Mouse (Mus musculus) cerebellum, adult 2 months (tissue): ENCODE data around the gene Rbm28. TPM values are rescaled to one million over a fixed set of nuclear protein-coding genes. Genes with fewer than 3 reads are reported as not detected.

Source experiments
- DNase-seq, 2 experiments: peaks; one replicate each; pipeline ENCODE4 v3.0.0; 2021
- H3K27ac ChIP-seq: fragments of 200-500 bp; 2 replicates; pipeline ENCODE4 v1.5.1; 2012; ENCODE audit warnings: low read length, control low read depth, inconsistent platforms; ENCODE audit not compliant: insufficient read depth
- H3K27me3 ChIP-seq: fragments of 200-500 bp; 2 replicates; pipeline ENCODE4 v1.6.1; 2012; ENCODE audit warnings: inconsistent platforms, mild to moderate bottlenecking, low read length, moderate library complexity; ENCODE audit not compliant: control insufficient read depth, insufficient read depth
- H3K4me1 ChIP-seq: fragments of 200-500 bp; 2 replicates; pipeline ENCODE4 v1.6.1; 2011; ENCODE audit warnings: low read length; ENCODE audit not compliant: control insufficient read depth, insufficient read depth
- H3K4me3 ChIP-seq: fragments of 200-500 bp; replicated peaks from 2 replicates; pipeline ENCODE3; 2011; ENCODE audit warnings: mild to moderate bottlenecking, low read depth, low read length, control low read depth; ENCODE audit not compliant: insufficient read depth
- CTCF ChIP-seq: fragments of 200-500 bp; IDR thresholded peaks from 2 replicates; pipeline ENCODE4 v1.5.1; 2011; ENCODE audit warnings: low read depth, mild to moderate bottlenecking, control low read depth, low read length, moderate library complexity, borderline replicate concordance; ENCODE audit not compliant: insufficient read depth
- POLR2A ChIP-seq: fragments of 200-500 bp; IDR thresholded peaks from 2 replicates; pipeline ENCODE4 v1.6.1; 2011; ENCODE audit warnings: low read length, control low read depth, borderline replicate concordance; ENCODE audit not compliant: insufficient read depth
- WGBS: fragments of 180-500 bp; shearing (Covaris S2); methylation state at CpG from one replicate; pipeline ENCODE4 v1.1.7; 2018; 5-methylcytosine and 5-hydroxymethylcytosine counted together
- polyA plus RNA-seq: library from polyadenylated mRNA; depleted of rRNA; stranded (reverse); fragments of >200 nt; gene quantifications from 2 replicates; pipeline ENCODE4 v1.2.3, GENCODE M21; 2012

Gene Rbm28
- polyA plus RNA-seq, 1 experiment = 44.2 TPM

- H3K27ac ChIP-seq = no peak overlapping the region
- no peaks in the 10 kb centered on the region for H3K27me3 ChIP-seq
- H3K4me1 ChIP-seq = 0 out of 2 replicates have a peak, but pooled peaks cover 4% of the 10 kb centered on the region
- 92% methylated on average over 10 of the region's 10 CpGs for WGBS
- no peak for DNase-seq
- no peak overlapping the region for H3K4me3 ChIP-seq
- TF ChIP-seq POLR2A = no peak
- TF ChIP-seq CTCF = no peak
Observed at GRCm38 (mm10) chr6:29206006-29206405, 41.2 kb upstream of the Rbm28 start.

- Histone ChIP-seq H3K27me3 (no peaks in the 10 kb centered on the region), H3K27ac (no peak overlapping the region), H3K4me3 (no peak overlapping the region), H3K4me1 (no peaks in the 10 kb centered on the region)
- 54% methylated on average over 15 of the region's 15 CpGs for WGBS
- DNase-seq = no peak
- TF ChIP-seq POLR2A (no peak), CTCF (peak; percentile 78)
Observed at GRCm38 (mm10) chr6:29204932-29205614, 40.3 kb upstream of the Rbm28 start.

- no peak for TF ChIP-seq CTCF
- H3K27me3 ChIP-seq = no peaks in the 10 kb centered on the region
- WGBS = 82% methylated on average over 6 of the region's 6 CpGs
Observed at GRCm38 (mm10) chr6:29203861-29204585, 39.2 kb upstream of the Rbm28 start.

GRCm38 (mm10) chr6:29203096-29203495 is 38.3 kb upstream of the Rbm28 start:
- Histone ChIP-seq H3K4me3 (no peak overlapping the region), H3K4me1 (peaks cover 4% of the 10 kb centered on the region; the same call in 1 of the 2 replicates), H3K27ac (no peak overlapping the region), H3K27me3 (no peaks in the 10 kb centered on the region)
- no peak for DNase-seq
- no peak for TF ChIP-seq POLR2A
- TF ChIP-seq CTCF = no peak
- 93% methylated on average over 13 of the region's 13 CpGs for WGBS

More at GRCm38 (mm10) chr6:29203861-29204585, 39.2 kb upstream of the Rbm28 start:
- Histone ChIP-seq H3K27ac (no peak overlapping the region), H3K4me1 (peaks cover under 1% of the 10 kb centered on the region; the same call in 1 of the 2 replicates), H3K4me3 (no peak overlapping the region)
- no peak for DNase-seq

- no peak overlapping the region for H3K4me3 ChIP-seq
- DNase-seq = no peak
- TF ChIP-seq POLR2A = no peak
- TF ChIP-seq CTCF = no peak
- no peak overlapping the region for H3K27ac ChIP-seq
- peaks cover 4% of the 10 kb centered on the region; the same call in 1 of the 2 replicates for H3K4me1 ChIP-seq
- no peaks in the 10 kb centered on the region for H3K27me3 ChIP-seq
- WGBS = 64% methylated on average over 8 of the region's 8 CpGs
Observed at GRCm38 (mm10) chr6:29201988-29202387, 37.2 kb upstream of the Rbm28 start.

GRCm38 (mm10) chr6:29201341-29201740 is 36.5 kb upstream of the Rbm28 start:
- DNase-seq = no peak
- no peaks in the 10 kb centered on the region for H3K27me3 ChIP-seq
- no peak overlapping the region for H3K27ac ChIP-seq
- 93% methylated on average over 5 of the region's 5 CpGs for WGBS
- TF ChIP-seq POLR2A (no peak), CTCF (no peak)
- H3K4me1 ChIP-seq = peaks cover 4% of the 10 kb centered on the region; the same call in 1 of the 2 replicates
- H3K4me3 ChIP-seq = no peak overlapping the region

GRCm38 (mm10) chr6:29200496-29200895 is 35.7 kb upstream of the Rbm28 start:
- no peak overlapping the region for H3K4me3 ChIP-seq
- no peak overlapping the region for H3K27ac ChIP-seq
- no peaks in the 10 kb centered on the region for H3K27me3 ChIP-seq
- TF ChIP-seq POLR2A (no peak), CTCF (no peak)
- WGBS = 39% methylated on average over 3 of the region's 3 CpGs
- peaks cover 4% of the 10 kb centered on the region; the same call in 1 of the 2 replicates for H3K4me1 ChIP-seq
- no peak for DNase-seq

- Histone ChIP-seq H3K4me1 (peaks cover 4% of the 10 kb centered on the region; the same call in 1 of the 2 replicates), H3K27ac (no peak overlapping the region), H3K27me3 (no peaks in the 10 kb centered on the region), H3K4me3 (no peak overlapping the region)
- no peak for DNase-seq
- no peak for TF ChIP-seq CTCF
- no peak for TF ChIP-seq POLR2A
- 50% methylated on average over 8 of the region's 8 CpGs for WGBS
Observed at GRCm38 (mm10) chr6:29199223-29199855, 34.5 kb upstream of the Rbm28 start.
